Mouse (Mus musculus) stomach, postnatal 0 days (tissue): ENCODE results near the gene Pacs2. TPM values are rescaled to one million over a fixed set of nuclear protein-coding genes. Genes with fewer than 3 reads are reported as not detected.

ENCODE experiments used
- ATAC-seq: fragments of 200-750 bp; cut with Nextera tagmentation; 2 replicates; pipeline ENCODE4 v1.8.0; 2017; ENCODE audit not compliant: low FRiP score, low TSS enrichment
- DNase-seq: peaks from one replicate; pipeline ENCODE4 v3.0.0-alpha.2; 2016; ENCODE audit warnings: low spot score
- H3K27ac ChIP-seq: fragments of 300-500 bp; sonication (generic); replicated peaks from 2 replicates; pipeline ENCODE4 v1.5.1; 2014; ENCODE audit warnings: mild to moderate bottlenecking, control low read depth
- H3K27me3 ChIP-seq: fragments of 300-500 bp; sonication (generic); 2 replicates; pipeline ENCODE4 v1.6.1; 2014; ENCODE audit warnings: low read length; ENCODE audit not compliant: control insufficient read depth, insufficient read depth
- H3K36me3 ChIP-seq: fragments of 300-500 bp; sonication (generic); 2 replicates; pipeline ENCODE4 v1.6.1; 2014; ENCODE audit warnings: low read length, mixed read lengths; ENCODE audit not compliant: control insufficient read depth, insufficient read depth
- H3K4me1 ChIP-seq: fragments of 300-500 bp; sonication (generic); replicated peaks from 2 replicates; pipeline ENCODE4 v1.6.1; 2014; ENCODE audit warnings: antibody characterized with exemption; ENCODE audit not compliant: control insufficient read depth, insufficient read depth
- H3K4me2 ChIP-seq: fragments of 300-500 bp; sonication (generic); replicated peaks from 2 replicates; pipeline ENCODE4 v1.6.1; 2014; ENCODE audit warnings: low read depth, mild to moderate bottlenecking, control low read depth, moderate library complexity
- H3K4me3 ChIP-seq: fragments of 300-500 bp; sonication (generic); 2 replicates; pipeline ENCODE4 v1.5.1; 2014; ENCODE audit warnings: low read depth, low read length, control low read depth
- H3K9ac ChIP-seq: fragments of 300-500 bp; sonication (generic); 2 replicates; pipeline ENCODE4 v1.6.1; 2014; ENCODE audit warnings: mild to moderate bottlenecking, low read length, control low read depth, mixed read lengths
- H3K9me3 ChIP-seq: fragments of 300-500 bp; sonication (generic); 2 replicates; pipeline ENCODE4 v1.6.1; 2016; ENCODE audit warnings: low read length; ENCODE audit not compliant: control insufficient read depth
- CTCF ChIP-seq: IDR thresholded peaks from 2 replicates; pipeline ENCODE4 v1.5.1; 2016; ENCODE audit warnings: antibody characterized with exemption, low read depth, mild to moderate bottlenecking, moderate library complexity
- EP300 ChIP-seq: optimal IDR thresholded peaks from 2 replicates; pipeline ENCODE3; 2016; ENCODE audit warnings: antibody characterized with exemption
- WGBS: fragments of 180-500 bp; shearing (Covaris S2); extraction: QIAGEN DNeasy Blood & Tissue Kit; methylation state at CpG from one replicate; pipeline ENCODE4 v1.1.7; 2014; 5-methylcytosine and 5-hydroxymethylcytosine counted together
- polyA plus RNA-seq: library from polyadenylated mRNA; unstranded; fragments of >200 nt; fragmentation: Nextera tagmentation; extraction: Ambion mirVana; gene quantifications from 2 replicates; pipeline ENCODE4 v1.2.1, GENCODE M21; 2015

The Pacs2 gene
- polyA plus RNA-seq, 1 experiment from 2014 or later, result 4.1 TPM

DNA sequence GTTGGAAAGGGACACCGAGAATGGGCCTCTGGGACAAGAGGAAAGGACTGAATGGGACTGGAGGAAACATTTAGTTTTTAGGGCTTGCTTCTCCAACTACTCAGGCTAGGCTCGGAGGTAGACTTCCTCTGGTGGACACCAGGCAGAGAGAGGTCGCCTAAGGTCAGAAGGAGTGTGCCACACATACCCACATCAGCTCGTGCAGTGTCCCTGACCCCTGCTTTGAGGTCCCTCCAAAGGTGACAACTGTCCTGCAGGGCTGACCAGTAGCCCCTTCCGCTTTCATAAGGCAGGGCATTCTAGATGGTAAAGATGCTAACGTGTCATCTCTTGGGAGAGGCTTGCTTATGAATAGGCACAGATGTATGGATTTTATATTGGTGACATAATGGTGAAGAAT lies 61.2 kb downstream of the Pacs2 start:
- WGBS, result 58% methylated on average over 6 of the region's 6 CpGs
- Histone ChIP-seq H3K27ac (no peak overlapping the region), H3K4me3 (no peak overlapping the region), H3K9ac (0 out of 2 replicates have a peak overlapping the region, but pooled peaks have one; percentile 4), H3K4me2 (peak overlapping the region; percentile 94), H3K4me1 (peaks cover 9% of the 10 kb centered on the region), H3K27me3 (no peaks in the 10 kb centered on the region), H3K9me3 (no peaks in the 10 kb centered on the region), H3K36me3 (peaks cover 9% of the 10 kb centered on the region)
- ATAC-seq (no peak), DNase-seq (no peak)
- TF ChIP-seq CTCF (no peak), EP300 (no peak)

DNA sequence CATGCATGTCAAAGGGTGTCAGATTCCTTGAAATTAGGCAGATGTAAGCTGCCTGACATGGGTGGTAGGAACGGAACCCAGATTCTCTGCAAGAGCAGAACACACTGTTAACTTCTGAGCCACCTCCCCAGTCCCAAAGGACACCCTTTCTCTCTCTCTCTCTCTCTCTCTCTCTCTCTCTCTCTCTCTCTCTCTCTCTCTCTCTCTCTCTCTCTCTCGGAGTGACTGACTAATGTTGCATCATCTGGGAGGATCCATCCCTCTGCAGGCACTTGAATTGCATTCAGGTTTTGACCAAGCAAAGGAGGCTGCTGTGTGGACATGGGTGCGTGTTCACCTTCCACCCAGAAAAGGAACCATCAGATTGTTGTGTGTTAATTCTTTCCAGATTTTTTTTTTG lies 73.0 kb downstream of the Pacs2 start:
- no peak overlapping the region for H3K27ac ChIP-seq
- H3K4me1 ChIP-seq, result no peaks in the 10 kb centered on the region
- no peak overlapping the region for H3K4me2 ChIP-seq
- H3K4me3 ChIP-seq, result no peak overlapping the region
- ATAC-seq (no peak), DNase-seq (no peak)
- no peaks in the 10 kb centered on the region for H3K27me3 ChIP-seq
- 83% methylated on average over 2 of the region's 3 CpGs for WGBS
- H3K9me3 ChIP-seq, result no peaks in the 10 kb centered on the region
- no peaks in the 10 kb centered on the region for H3K36me3 ChIP-seq
- TF ChIP-seq EP300 (no peak), CTCF (no peak)
- H3K9ac ChIP-seq, result no peak overlapping the region

DNA sequence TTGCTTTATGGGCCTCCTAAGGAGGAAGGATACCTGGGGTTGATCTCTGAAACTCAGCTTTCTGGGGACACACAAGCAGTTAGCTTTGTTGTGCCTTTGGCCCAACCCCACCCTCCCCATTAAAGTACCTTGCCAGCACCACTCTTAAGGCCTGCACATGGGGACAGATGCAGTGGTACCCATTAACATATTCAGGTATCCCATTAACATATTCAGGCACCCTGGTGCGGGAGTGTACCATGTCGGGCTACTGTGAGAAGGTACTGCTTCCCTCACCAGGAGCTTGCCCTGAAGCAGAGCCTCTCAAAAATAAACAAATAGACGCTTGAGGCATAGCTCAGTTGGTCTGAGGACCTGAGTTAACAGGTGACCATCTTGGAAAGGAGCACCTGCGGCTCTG lies 73.7 kb downstream of the Pacs2 start:
- Histone ChIP-seq H3K27me3 (no peaks in the 10 kb centered on the region), H3K36me3 (no peaks in the 10 kb centered on the region), H3K27ac (no peak overlapping the region), H3K9ac (no peak overlapping the region), H3K9me3 (no peaks in the 10 kb centered on the region), H3K4me3 (no peak overlapping the region), H3K4me1 (no peaks in the 10 kb centered on the region), H3K4me2 (no peak overlapping the region)
- DNase-seq, result no peak
- TF ChIP-seq CTCF (no peak), EP300 (no peak)
- 46% methylated on average over 4 of the region's 4 CpGs for WGBS
- no peak for ATAC-seq

DNA sequence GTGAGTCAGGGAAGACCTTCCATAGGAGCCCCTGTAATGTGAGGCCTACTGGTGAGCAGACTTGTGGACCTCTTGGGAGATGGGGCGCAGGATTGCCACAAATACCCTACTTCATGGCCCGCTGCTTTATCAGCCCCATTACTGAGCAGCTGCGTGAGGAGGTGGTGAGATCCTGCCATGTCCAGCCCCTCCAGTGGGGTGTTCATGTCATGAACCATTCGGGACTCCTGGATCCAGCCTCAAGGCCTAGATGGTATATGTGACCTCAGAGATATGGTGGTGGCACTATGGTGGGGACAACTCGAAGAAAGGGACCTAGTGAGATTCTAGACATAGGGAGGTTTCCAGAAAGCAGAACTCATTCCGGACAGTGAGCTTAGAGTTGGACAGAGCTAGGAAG lies 74.8 kb downstream of the Pacs2 start:
- ATAC-seq (0 out of 2 replicates have a peak, but pooled peaks have one; percentile 33), DNase-seq (no peak)
- Histone ChIP-seq H3K27ac (no peak overlapping the region), H3K9ac (no peak overlapping the region), H3K4me2 (no peak overlapping the region), H3K4me3 (no peak overlapping the region), H3K36me3 (no peaks in the 10 kb centered on the region), H3K4me1 (no peaks in the 10 kb centered on the region), H3K9me3 (no peaks in the 10 kb centered on the region), H3K27me3 (no peaks in the 10 kb centered on the region)
- TF ChIP-seq EP300, result no peak
- WGBS, result 88% methylated on average over 6 of the region's 6 CpGs

DNA sequence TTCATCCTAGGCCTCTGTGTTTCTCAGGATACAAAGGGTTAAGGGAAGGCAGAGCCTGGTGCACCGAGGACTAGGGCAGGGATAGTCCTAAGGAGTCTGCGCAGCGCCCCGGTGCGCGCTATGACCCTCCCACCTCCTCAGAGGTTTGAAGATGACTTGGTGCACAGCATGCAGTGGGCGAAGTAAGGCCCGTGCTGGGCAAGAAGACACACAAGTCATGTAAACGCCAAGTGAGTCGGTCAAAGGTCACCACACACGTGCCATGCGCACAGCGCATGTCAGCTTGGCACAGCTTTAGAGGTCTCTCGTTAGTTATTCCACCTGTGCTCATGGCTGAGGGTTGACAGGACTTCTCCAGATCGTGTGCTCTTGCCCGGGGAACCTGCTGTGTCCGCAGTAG lies 75.7 kb downstream of the Pacs2 start:
- ATAC-seq, result 0 out of 2 replicates have a peak, but pooled peaks have one; percentile 17
- TF ChIP-seq EP300 (no peak), CTCF (no peak)

DNA sequence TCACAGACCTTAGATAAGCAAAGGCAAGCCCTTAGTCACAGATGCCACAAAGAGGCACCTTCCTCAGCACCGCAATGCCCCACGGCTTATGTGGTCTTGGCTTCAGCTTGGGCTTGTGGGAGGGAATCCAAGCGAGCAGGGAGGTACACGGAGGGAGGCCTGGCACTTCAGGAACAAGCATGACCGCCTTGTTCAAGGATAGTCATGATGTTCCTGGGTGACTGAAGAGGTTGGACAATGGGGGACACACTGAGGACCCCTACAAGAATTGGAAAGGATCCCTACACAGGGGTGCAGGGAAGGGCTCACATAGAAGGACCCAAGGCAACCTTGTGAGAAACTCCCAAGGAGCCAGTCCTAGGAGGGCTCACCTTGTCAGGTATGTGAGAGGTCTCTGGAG lies 82.7 kb downstream of the Pacs2 start:
- Histone ChIP-seq H3K36me3 (no peaks in the 10 kb centered on the region), H3K9me3 (no peaks in the 10 kb centered on the region), H3K4me3 (no peak overlapping the region), H3K27ac (no peak overlapping the region), H3K4me1 (no peaks in the 10 kb centered on the region; the same call in 1 of the 2 replicates), H3K27me3 (no peaks in the 10 kb centered on the region), H3K9ac (no peak overlapping the region), H3K4me2 (no peak overlapping the region; the same call in 1 of the 2 replicates)
- WGBS, result 86% methylated on average over 5 of the region's 5 CpGs
- ATAC-seq (no peak), DNase-seq (no peak)
- TF ChIP-seq EP300 (no peak), CTCF (no peak)

More for the DNA sequence above, 75.7 kb downstream of the Pacs2 start:
- H3K4me1 ChIP-seq, result no peaks in the 10 kb centered on the region
- H3K4me2 ChIP-seq, result no peak overlapping the region
- 76% methylated on average over 17 of the region's 17 CpGs for WGBS
- no peak overlapping the region for H3K9ac ChIP-seq
- DNase-seq, result no peak
- no peak overlapping the region for H3K4me3 ChIP-seq
- no peaks in the 10 kb centered on the region for H3K36me3 ChIP-seq
- H3K9me3 ChIP-seq, result no peaks in the 10 kb centered on the region
- no peaks in the 10 kb centered on the region for H3K27me3 ChIP-seq
- H3K27ac ChIP-seq, result no peak overlapping the region
